Mouse (Mus musculus): ENCODE results near the gene Atf7ip.

Gene Atf7ip

GRCm38 (mm10) chr6:136654470-136654869, 148.5 kb downstream of the Atf7ip start:
- DNase-seq, result no peak

- no peak for DNase-seq
Measured at GRCm38 (mm10) chr6:136655786-136656185, 149.8 kb downstream of the Atf7ip start.

GRCm38 (mm10) chr6:136658303-136658702, 152.3 kb downstream of the Atf7ip start:
- no peak for DNase-seq

- DNase-seq, result no peak
Measured at GRCm38 (mm10) chr6:136659226-136659625, 153.3 kb downstream of the Atf7ip start.

Measured in cerebellum, adult 9-11 months (tissue).